Mouse (Mus musculus) gastrocnemius, postnatal 36 days (tissue): ENCODE results near the gene Gng11. TPM values are rescaled to one million over a fixed set of nuclear protein-coding genes. Genes with fewer than 3 reads are reported as not detected.

Source experiments
- DNase-seq, 2 experiments: peaks; one replicate each; pipeline ENCODE4 v3.0.0; 2022
- intact Hi-C: fragments of 180-260 bp; cut with DNase I; formaldehyde crosslinking; loops from one replicate; pipeline ENCODE4 v1.15.1; 2025
- long read RNA-seq, 2 experiments: library from polyadenylated mRNA; stranded (forward); transcript quantifications; one replicate each; pipeline ENCODE4 v2.0.0; 2021
- total RNA-seq, 2 experiments: library from RNA; stranded (reverse); gene quantifications; 2 replicates each; pipeline ENCODE4 v1.2.3; 2021

Gng11 gene
- 10 to 100 TPM; 17.8 to 22.3 TPM for total RNA-seq
- long read RNA-seq, experiment 1, transcript Gng11-201 (2 exons, 919 nt) = major isoform, 39 of 66 reads
- long read RNA-seq, experiment 1, partial matches to known transcripts = 27 of 66 reads
- long read RNA-seq, experiment 1, other reads (novel, unspliced or antisense) = 0 of 66 reads
- long read RNA-seq, experiment 2, transcript Gng11-201 (2 exons, 919 nt) = major isoform, 58 of 87 reads
- long read RNA-seq, experiment 2, partial matches to known transcripts = 29 of 87 reads
- long read RNA-seq, experiment 2, other reads (novel, unspliced or antisense) = 0 of 87 reads

DNA sequence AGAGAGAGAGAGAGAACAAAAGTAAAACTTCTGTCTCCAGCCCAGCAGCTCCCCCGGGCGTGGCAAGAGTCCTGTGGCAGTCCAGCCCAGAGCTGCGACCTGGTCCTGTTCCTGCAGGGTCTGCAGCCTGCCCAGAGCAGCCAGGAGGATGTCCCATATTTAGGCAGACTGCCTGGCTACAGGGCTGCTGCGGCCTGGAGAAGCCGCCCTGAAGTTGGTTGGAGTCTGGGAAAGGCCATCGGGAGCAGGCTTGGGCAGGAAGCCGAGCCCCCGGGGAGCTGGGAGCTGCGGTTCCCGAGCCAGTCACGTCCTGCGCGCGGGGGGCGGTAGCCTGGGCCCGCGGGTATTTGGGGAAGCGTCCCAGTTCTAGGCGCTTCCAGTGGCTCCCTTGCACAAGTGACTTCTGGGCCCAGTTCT lies at the start of gene Gng11:
Gene Gng11 (plus strand): TSS at position 15 of the 417 bp plus-strand sequence.
- intact Hi-C loops = no loop called here
- DNase-seq = peak; percentile 74 to 82

DNA sequence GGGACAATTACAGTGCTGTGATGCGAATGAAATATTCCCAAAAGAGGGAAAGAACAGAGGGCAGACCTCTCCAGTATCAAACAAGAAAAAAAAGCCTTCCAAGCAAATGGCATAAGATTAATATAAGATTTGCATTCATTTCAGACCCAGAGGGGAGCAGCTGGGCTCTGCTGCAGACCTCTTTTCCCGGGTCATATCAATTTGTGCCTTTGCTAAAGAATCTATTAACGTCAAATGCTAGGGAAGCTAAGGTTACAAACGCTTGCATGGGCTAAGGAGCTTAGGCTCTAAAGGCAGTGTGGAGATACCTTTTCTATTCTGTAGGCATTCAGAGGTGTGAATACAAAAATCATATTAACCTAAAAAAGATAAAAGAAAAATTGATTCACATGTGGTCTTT lies 48.7 kb upstream of the Gng11 start:
- no peak for DNase-seq
- intact Hi-C loops = no loop called here

DNA sequence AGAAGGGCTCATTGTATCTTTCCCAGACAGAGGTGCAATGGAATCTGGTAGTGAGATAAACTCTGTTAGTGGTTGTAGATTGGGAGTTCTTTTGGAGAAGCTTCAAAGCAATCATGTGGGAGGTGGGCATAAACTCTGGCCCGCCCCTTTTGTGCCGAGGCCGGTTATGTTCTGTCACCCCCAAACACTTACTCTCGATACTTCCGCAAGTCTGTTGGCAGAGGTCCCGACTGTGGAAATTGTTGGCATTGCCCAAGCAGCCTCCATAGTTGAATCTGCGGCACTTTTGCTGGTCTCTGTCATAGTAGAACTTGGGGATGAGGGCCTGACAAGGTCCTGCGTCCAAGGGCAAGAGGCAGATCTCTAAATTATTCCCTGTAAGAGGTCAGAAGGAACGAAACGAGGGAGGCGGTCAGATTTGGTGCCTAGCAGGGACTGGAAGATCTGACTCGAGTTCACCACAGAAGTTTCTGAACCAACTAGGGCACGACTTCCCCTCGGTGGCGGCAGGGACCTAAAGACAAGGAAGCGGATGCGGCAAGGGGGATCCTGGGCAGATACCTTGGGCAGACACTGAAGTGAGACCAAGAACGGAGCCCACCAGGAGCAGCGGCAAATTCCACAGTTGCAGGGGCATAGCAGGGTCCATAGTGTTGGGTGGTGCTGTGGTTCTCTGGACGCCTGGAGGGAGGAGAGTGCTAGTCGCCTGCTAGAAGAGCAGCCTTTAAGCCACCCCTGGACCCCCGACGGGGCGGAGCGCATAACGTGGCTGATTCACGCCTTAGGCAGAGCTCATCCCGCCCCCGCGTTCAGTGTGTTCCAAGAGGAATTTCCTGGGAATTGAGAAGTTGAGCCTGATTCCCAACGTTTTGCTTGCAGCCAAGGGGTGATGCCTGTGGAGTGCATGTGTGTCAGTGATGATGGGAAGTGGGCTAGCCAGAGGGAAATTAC lies 35.8 kb upstream of the Gng11 start:
- intact Hi-C loops = no loop called here
- peak; percentile 10 to 25 for DNase-seq

DNA sequence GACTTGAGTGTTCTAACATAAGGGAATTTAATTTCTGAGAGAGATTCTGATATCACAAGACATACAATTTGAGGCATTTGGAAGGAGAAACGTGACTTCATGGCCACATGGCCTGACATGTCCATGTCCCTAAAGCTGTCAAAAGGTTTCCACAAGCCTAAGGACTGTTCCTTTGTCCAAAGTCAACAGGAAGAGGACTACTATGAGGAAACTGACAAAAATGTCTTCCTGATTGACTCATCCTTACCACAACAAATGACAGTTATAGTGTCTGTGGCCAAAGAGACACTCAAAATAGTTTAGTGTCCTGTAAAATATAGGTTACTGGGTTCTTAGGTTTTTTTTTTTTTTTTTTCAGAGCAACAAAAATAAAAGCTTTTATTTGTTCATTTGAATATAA lies 30.0 kb upstream of the Gng11 start:
- intact Hi-C loops = no loop called here
- DNase-seq = no peak

DNA sequence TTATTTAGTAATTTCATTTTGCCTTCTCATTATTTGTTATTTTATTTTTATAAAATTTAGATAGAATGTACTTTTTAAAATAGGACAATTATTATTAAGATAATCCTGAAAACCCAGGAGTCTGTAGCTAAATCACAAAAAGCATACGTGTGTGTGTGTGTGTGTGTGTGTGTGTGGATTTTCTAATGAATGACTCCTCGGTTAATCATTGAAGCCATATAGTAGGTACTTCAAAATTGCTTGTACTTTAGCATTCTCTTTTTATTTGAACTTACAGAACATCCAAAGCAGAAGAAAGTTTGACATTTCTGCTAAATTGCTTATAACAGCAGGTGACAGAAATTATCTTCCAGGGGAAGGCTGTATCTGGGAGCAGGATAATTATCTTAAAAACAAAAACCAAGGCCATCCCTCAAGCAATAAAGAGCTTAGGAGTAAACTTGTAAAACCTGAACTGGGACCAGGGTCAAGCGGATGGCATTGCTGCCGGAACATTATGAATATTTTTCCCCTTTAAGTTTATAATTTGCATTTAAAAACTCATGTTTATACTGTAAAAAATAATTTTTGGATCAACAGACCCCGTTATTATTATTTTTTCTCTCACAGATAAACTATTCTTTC lies 20.9 kb upstream of the Gng11 start:
- intact Hi-C loops = no loop called here

DNA sequence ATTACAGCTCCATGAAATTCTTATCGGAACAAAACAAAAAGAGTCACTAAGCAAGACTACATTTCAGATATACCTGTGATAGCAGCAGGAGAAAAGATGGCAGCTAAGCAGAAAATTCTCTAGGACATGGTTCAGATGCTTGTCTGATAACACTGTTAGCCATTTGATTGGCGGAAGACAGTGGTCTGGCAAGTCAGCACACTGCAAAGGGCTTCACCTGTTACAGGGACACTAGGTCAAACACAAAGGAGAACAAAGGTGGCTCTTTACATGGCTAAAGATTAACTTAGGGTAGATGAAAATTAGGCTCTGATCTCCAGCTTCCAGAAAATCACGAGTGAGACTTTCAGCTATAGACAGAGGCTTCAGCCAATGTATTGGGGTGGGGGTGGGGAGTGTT lies 15.0 kb upstream of the Gng11 start, which contains the start of gene Tfpi2:
Gene Tfpi2 (minus strand): TSS at position 170 of the 400 bp plus-strand sequence.
- DNase-seq = no peak
- intact Hi-C loops = no loop called here

More for the DNA sequence above, 20.9 kb upstream of the Gng11 start:
- DNase-seq = no peak

GRCm38 (mm10) chr6:3993492-3993891 lies 10.2 kb upstream of the Gng11 start, which contains the start of gene Gngt1:
Gngt1 (plus strand) TSS chr6:3993792.
- no peak for DNase-seq
- intact Hi-C loops = no loop called here

DNA sequence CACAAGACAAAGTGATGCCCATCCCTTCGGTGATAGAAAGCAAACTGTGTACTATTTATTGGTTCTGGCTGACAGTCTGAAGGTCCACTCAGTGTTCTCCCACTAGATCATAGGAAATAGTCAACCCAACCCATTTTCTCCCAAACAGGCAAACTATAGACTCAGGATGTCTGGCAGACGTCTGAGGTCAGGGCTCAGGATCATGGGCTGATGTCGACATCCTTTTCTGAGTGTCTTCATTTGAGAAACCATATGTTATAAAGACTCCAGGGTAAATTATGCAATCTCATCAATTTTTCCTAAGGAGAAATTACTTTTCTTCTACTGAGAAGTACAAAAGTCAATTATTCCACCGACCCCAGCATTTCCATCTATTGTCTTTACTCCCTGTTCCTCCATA lies 5.6 kb upstream of the Gng11 start:
- intact Hi-C loops = no loop called here
- DNase-seq = no peak

DNA sequence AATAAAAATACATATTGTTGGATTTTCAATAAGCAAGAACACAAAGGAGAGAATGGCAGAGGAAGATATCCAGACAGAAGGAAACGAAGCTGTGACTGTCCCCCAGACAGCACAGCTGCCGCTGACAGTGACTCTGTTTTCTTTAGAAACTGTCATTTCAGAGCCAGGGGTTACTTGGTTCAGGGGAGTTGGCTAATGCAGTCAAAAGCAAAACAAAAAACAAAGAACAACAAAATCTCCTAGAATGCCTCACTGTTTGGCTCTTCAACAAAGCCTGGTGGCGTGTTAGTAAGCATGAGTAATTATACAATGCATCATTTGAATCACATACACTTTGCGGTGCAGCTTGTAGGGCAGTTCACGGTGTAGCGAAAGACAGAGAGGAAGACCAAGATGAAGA lies 4.4 kb upstream of the Gng11 start:
- DNase-seq = no peak
- intact Hi-C loops = no loop called here

DNA sequence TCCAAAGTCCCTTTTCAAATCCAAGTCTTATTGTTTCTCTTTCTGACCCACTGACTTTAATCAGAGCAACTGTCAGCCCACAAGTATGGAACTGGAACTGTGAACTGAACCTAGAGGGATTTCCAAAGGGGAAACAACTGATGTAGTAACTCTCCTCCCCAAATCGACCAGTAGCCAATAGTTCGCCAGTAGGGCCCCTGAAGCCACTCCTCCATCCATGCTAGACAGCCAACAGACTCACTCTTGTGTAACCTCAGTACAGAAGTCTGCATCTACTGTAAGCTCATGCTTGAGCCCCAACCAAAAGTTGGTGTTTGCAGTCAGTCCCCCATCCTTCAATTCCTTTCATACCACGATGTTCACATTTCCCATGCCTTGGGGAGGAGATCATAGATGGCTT lies 3.0 kb upstream of the Gng11 start:
- intact Hi-C loops = no loop called here
- DNase-seq = no peak

- DNase-seq = no peak
- intact Hi-C loops = no loop called here
Observed at GRCm38 (mm10) chr6:4003445-4003844, 259 bp upstream of the Gng11 start.

GRCm38 (mm10) chr6:4004808-4005207 lies 1.1 kb downstream of the Gng11 start:
- intact Hi-C loops = no loop called here
- DNase-seq = no peak

DNA sequence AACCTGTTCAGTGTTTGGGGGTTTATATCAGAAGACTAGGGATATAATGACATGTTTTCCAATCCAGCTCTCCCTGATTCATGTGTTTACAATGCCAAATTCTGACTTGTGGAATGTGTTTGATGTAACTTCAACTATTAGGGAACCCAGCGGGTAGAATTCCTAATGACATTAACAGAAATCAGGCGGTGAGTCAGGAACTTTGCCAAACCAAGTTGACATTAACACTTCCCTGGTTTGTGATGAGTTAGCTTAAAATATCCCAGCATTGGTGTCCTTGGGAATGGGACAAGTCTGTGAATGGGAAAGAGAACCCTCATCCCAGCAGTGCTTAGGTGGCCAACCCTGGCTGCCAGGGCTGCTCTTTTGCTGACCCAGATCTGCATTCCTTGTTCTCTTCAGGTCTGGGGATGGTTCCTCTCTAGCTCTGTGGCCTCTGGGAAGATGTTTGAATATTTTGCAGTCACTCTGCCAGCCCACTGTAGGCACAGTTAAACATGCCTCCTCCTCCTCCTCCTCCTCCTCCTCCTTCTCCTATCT lies 4.9 kb downstream of the Gng11 start:
- no peak for DNase-seq
- intact Hi-C loops = no loop called here

DNA sequence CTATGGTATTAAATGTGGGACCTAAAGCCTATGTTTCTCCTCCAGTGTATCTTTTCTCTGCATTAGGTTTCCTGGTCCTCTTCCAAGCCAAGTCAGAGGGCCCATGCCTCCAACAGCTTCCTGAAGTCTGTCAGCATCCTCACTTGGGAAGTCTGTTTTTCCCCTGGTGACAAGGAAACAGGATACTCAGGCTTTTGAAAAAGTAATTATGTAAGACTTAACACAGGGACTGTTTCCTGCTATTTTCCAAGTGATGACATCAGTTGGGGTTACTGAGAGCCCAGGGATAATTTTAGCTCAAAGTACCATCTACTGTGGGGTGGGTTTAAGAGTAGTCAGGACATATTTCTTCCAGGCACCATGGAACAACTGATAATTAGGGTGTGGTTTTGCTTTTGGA lies 5.8 kb downstream of the Gng11 start:
- intact Hi-C loops = no loop called here

DNA sequence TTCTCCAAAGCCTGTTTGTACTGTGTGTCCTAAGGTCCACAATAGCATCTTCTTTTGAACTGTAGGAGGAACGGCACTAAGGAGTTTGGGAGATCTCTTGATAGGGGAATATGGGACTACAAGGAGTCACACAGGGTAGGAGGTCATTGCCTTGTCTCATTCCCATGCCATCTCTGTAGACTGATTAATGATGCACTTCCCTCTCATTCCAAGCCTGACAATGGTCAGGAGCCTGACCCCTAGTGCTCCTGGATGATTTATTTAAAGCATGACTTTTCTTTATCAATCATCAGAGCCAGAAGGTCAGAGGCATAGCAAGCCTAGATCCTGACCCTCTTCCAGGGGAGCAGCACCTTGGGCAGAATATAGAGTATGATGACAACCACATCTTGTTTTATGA lies 18.9 kb downstream of the Gng11 start:
- intact Hi-C loops = no loop called here
- no peak for DNase-seq

More for the DNA sequence above, 5.8 kb downstream of the Gng11 start:
- DNase-seq = no peak

- intact Hi-C loops = no loop called here
- no peak for DNase-seq
Observed at GRCm38 (mm10) chr6:4026367-4026766, 22.7 kb downstream of the Gng11 start.

- DNase-seq = no peak
- intact Hi-C loops = no loop called here
Observed at GRCm38 (mm10) chr6:4030956-4031355, 27.3 kb downstream of the Gng11 start.

DNA sequence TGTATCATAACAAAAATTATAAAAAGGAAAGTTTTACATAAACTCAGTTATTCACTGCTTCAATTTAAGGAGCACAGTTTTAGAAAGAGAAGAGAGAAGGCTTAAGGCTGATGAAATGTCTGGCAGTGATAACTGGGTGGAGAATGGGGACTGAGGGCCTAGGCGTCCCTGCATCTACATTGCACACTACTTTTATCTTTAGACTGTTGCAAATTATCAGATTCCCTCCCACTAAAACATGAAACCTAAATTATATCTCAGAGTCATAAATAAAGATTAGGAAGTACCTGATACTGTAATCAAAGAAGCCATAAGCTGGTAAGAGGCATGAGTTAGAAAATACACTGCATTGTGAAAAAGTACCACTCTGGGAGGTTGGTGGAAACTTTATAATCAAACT lies 38.1 kb downstream of the Gng11 start:
- intact Hi-C loops = no loop called here
- no peak for DNase-seq

GRCm38 (mm10) chr6:4047200-4047599 lies 43.5 kb downstream of the Gng11 start:
- no peak for DNase-seq
- intact Hi-C loops = no loop called here

DNA sequence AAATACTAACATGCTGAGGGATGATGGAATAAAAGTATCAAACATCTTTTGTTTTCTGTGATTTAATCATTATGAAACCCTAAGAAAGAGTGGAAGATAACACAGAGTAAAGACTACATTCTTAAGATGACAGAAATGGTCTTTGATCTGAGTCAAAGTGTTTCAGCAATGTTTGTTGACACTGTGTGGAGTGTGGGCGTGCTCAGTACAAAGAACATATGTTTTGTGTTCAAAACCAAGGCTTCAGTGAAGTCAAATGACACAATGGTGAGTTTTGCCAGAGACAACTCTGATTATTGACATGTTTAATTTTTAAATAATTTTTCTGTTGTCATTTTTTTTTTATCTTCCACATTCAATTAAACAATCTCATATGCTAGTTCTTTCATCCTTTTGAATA lies 49.1 kb downstream of the Gng11 start:
- DNase-seq = no peak
- intact Hi-C loops = no loop called here

DNA sequence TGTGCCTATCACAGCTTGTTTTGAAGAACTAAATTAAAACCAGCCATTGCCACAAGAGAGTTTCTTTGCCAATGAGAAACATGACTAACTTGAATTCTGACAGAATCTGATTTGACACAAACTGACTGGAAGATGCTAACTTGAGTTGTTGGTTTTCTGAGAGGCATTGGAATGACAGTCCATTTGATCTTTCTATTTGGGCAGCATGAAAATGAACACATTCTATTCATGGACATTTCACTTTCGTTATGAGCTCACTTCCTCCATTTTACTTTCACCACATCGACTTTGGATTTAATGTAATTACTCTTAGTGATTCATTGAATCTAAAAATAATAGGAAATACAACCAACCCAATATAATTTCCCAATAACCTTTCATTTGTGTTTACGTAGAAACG lies 50.7 kb downstream of the Gng11 start:
- intact Hi-C loops = no loop called here

More for the DNA sequence above, 50.7 kb downstream of the Gng11 start:
- no peak for DNase-seq
